Mouse (Mus musculus) brain, embryonic 14.5 days (tissue): ENCODE measurements at regions not wholly inside any gene's neighbourhood (a gene's known extent, or its start where the extent isn't known, plus 50 kb on each side); places are given as distances from the start of the nearest gene placed in this dataset.
A peak's percentile ranks its signal among the peaks of the same experiment; 100 is the strongest.

ENCODE experiments used
- DNase-seq: peaks from one replicate; pipeline ENCODE4 v3.0.0-alpha.2; 2011; ENCODE audit warnings: low read depth
- CTCF ChIP-seq: fragments of 200-500 bp; IDR thresholded peaks from 2 replicates; pipeline ENCODE4 v1.5.1; 2012; ENCODE audit warnings: inconsistent platforms, mild to moderate bottlenecking, moderate library complexity, borderline replicate concordance; ENCODE audit not compliant: insufficient read depth, insufficient read length; ENCODE audit errors: extremely low read depth
- POLR2A ChIP-seq: fragments of 200-500 bp; IDR thresholded peaks from 2 replicates; pipeline ENCODE4 v1.6.1; 2012; ENCODE audit warnings: mild to moderate bottlenecking, inconsistent platforms, borderline replicate concordance; ENCODE audit not compliant: poor library complexity, insufficient read depth, insufficient read length, severe bottlenecking; ENCODE audit errors: extremely low read depth

- no peak for DNase-seq
- no peak for TF ChIP-seq POLR2A
- TF ChIP-seq CTCF = no peak
These were observed 145.9 kb upstream of the Bcl6 start for GRCm38 (mm10) chr16:24134486-24135050.

GRCm38 (mm10) chr16:24130646-24131045 lies 142.0 kb upstream of the Bcl6 start:
- TF ChIP-seq CTCF (no peak), POLR2A (no peak)
- DNase-seq = no peak

GRCm38 (mm10) chr16:24129701-24130100 lies 141.0 kb upstream of the Bcl6 start:
- no peak for DNase-seq
- TF ChIP-seq POLR2A (no peak), CTCF (no peak)

GRCm38 (mm10) chr16:24128566-24128965 lies 139.9 kb upstream of the Bcl6 start:
- TF ChIP-seq POLR2A = no peak
- TF ChIP-seq CTCF = no peak
- DNase-seq = no peak

- no peak for DNase-seq
- no peak for TF ChIP-seq CTCF
These were observed 136.1 kb upstream of the Bcl6 start for GRCm38 (mm10) chr16:24124766-24125165.

GRCm38 (mm10) chr16:24124083-24124482 lies 135.4 kb upstream of the Bcl6 start:
- no peak for TF ChIP-seq CTCF
- DNase-seq = no peak

- TF ChIP-seq POLR2A (no peak), CTCF (no peak)
- no peak for DNase-seq
These were observed 133.0 kb upstream of the Bcl6 start for GRCm38 (mm10) chr16:24121633-24122032.

- TF ChIP-seq CTCF = no peak
- TF ChIP-seq POLR2A = no peak
- no peak for DNase-seq
These were observed 132.2 kb upstream of the Bcl6 start for GRCm38 (mm10) chr16:24120836-24121235.

- no peak for DNase-seq
- TF ChIP-seq POLR2A (no peak), CTCF (no peak)
These were observed 129.8 kb upstream of the Bcl6 start for GRCm38 (mm10) chr16:24118487-24118886.

GRCm38 (mm10) chr16:24102854-24103690 lies 114.4 kb upstream of the Bcl6 start:
- TF ChIP-seq POLR2A = no peak
- TF ChIP-seq CTCF = no peak
- DNase-seq = no peak

GRCm38 (mm10) chr16:24097596-24097995 lies 108.9 kb upstream of the Bcl6 start:
- peak; percentile 27 for DNase-seq
- TF ChIP-seq CTCF (no peak), POLR2A (no peak)

GRCm38 (mm10) chr16:24096076-24096475 lies 107.4 kb upstream of the Bcl6 start:
- DNase-seq = no peak
- TF ChIP-seq POLR2A (no peak), CTCF (no peak)
